Mouse (Mus musculus) hindlimb bud, embryonic 11.5 days (tissue): Measurements from ENCODE around the gene Igdcc3.

Source experiments
- DNase-seq: peaks from one replicate; pipeline ENCODE4 v3.0.0-alpha.2; 2012; ENCODE audit warnings: low read depth, low spot score; ENCODE audit errors: extremely low spot score

Igdcc3 gene

GRCm38 (mm10) chr9:65234734-65235133, 93.7 kb downstream of the Igdcc3 start:
- DNase-seq, result no peak
